Mouse (Mus musculus): ENCODE data around the gene Banf1. TPM values are rescaled to one million over a fixed set of nuclear protein-coding genes. Genes with fewer than 3 reads are reported as not detected.

Gene Banf1
- 4.5 TPM for polyA plus RNA-seq (2014; fragmentation: Illumina TruSeq; extraction: RNeasy Lipid Tissue Mini Kit (QIAGEN cat#74804); ENCODE audit: low replicate concordance)

GRCm38 (mm10) chr19:5367053-5367359 is at the start of gene Banf1:
Banf1 (minus strand) TSS chr19:5367168.

GRCm38 (mm10) chr19:5402293-5402692 is 35.3 kb upstream of the Banf1 start, which contains the start of gene Tsga10ip:
Tsga10ip (minus strand) TSS chr19:5402526.

GRCm38 (mm10) chr19:5388588-5389242 is 21.7 kb upstream of the Banf1 start, which contains the start of gene Sart1:
Sart1 (minus strand) TSS chr19:5388703.

GRCm38 (mm10) chr19:5366175-5367052 is 554 bp downstream of the Banf1 start, which contains the start of gene Eif1ad:
Eif1ad (plus strand) TSS chr19:5366741.

GRCm38 (mm10) chr19:5349502-5349873 is 17.5 kb downstream of the Banf1 start, which contains the start of gene Cst6:
Cst6 (minus strand) TSS chr19:5349574.

GRCm38 (mm10) chr19:5335441-5335840 is 31.5 kb downstream of the Banf1 start, which contains the start of gene Catsper1:
Catsper1 (plus strand) TSS chr19:5335741.

Other genes starting within 250 kb of the Banf1 start
- not detected for gene Klc2, start 248.6 kb downstream of the Banf1 start, polyA plus RNA-seq (2014; fragmentation: Illumina TruSeq; extraction: RNeasy Lipid Tissue Mini Kit (QIAGEN cat#74804); ENCODE audit: low replicate concordance)
- 0.74 TPM for gene Pacs1, start 94.0 kb downstream of the Banf1 start, polyA plus RNA-seq (2014; fragmentation: Illumina TruSeq; extraction: RNeasy Lipid Tissue Mini Kit (QIAGEN cat#74804); ENCODE audit: low replicate concordance)
- gene Sf3b2, start 71.7 kb downstream of the Banf1 start, polyA plus RNA-seq (2014; fragmentation: Illumina TruSeq; extraction: RNeasy Lipid Tissue Mini Kit (QIAGEN cat#74804); ENCODE audit: low replicate concordance): 25.7 TPM
- gene Gal3st3, start 68.8 kb downstream of the Banf1 start, polyA plus RNA-seq (2014; fragmentation: Illumina TruSeq; extraction: RNeasy Lipid Tissue Mini Kit (QIAGEN cat#74804); ENCODE audit: low replicate concordance): not detected
- gene Catsper1, start 31.4 kb downstream of the Banf1 start, polyA plus RNA-seq (2014; fragmentation: Illumina TruSeq; extraction: RNeasy Lipid Tissue Mini Kit (QIAGEN cat#74804); ENCODE audit: low replicate concordance): not detected
- gene Cst6, start 17.6 kb downstream of the Banf1 start, polyA plus RNA-seq (2014; fragmentation: Illumina TruSeq; extraction: RNeasy Lipid Tissue Mini Kit (QIAGEN cat#74804); ENCODE audit: low replicate concordance): 1.3 TPM
- gene Eif1ad, start 427 bp downstream of the Banf1 start, polyA plus RNA-seq (2014; fragmentation: Illumina TruSeq; extraction: RNeasy Lipid Tissue Mini Kit (QIAGEN cat#74804); ENCODE audit: low replicate concordance): 18.5 TPM
- 1.6 TPM for gene Sart1, start 21.5 kb upstream of the Banf1 start, polyA plus RNA-seq (2014; fragmentation: Illumina TruSeq; extraction: RNeasy Lipid Tissue Mini Kit (QIAGEN cat#74804); ENCODE audit: low replicate concordance)
- gene Tsga10ip, start 35.4 kb upstream of the Banf1 start, polyA plus RNA-seq (2014; fragmentation: Illumina TruSeq; extraction: RNeasy Lipid Tissue Mini Kit (QIAGEN cat#74804); ENCODE audit: low replicate concordance): not detected
- 1.9 TPM for gene Drap1, start 57.8 kb upstream of the Banf1 start, polyA plus RNA-seq (2014; fragmentation: Illumina TruSeq; extraction: RNeasy Lipid Tissue Mini Kit (QIAGEN cat#74804); ENCODE audit: low replicate concordance)
- not detected for gene AI837181, start 58.0 kb upstream of the Banf1 start, polyA plus RNA-seq (2014; fragmentation: Illumina TruSeq; extraction: RNeasy Lipid Tissue Mini Kit (QIAGEN cat#74804); ENCODE audit: low replicate concordance)
- not detected for gene Fosl1, start 80.4 kb upstream of the Banf1 start, polyA plus RNA-seq (2014; fragmentation: Illumina TruSeq; extraction: RNeasy Lipid Tissue Mini Kit (QIAGEN cat#74804); ENCODE audit: low replicate concordance)
- gene Ccdc85b, start 90.7 kb upstream of the Banf1 start, polyA plus RNA-seq (2014; fragmentation: Illumina TruSeq; extraction: RNeasy Lipid Tissue Mini Kit (QIAGEN cat#74804); ENCODE audit: low replicate concordance): 0.15 TPM
- 2.7 TPM for gene Fibp, start 93.4 kb upstream of the Banf1 start, polyA plus RNA-seq (2014; fragmentation: Illumina TruSeq; extraction: RNeasy Lipid Tissue Mini Kit (QIAGEN cat#74804); ENCODE audit: low replicate concordance)
- not detected for gene Ctsw, start 101.3 kb upstream of the Banf1 start, polyA plus RNA-seq (2014; fragmentation: Illumina TruSeq; extraction: RNeasy Lipid Tissue Mini Kit (QIAGEN cat#74804); ENCODE audit: low replicate concordance)
- 0.74 TPM for gene Efemp2, start 106.8 kb upstream of the Banf1 start, polyA plus RNA-seq (2014; fragmentation: Illumina TruSeq; extraction: RNeasy Lipid Tissue Mini Kit (QIAGEN cat#74804); ENCODE audit: low replicate concordance)
- gene Mus81, start 121.2 kb upstream of the Banf1 start, polyA plus RNA-seq (2014; fragmentation: Illumina TruSeq; extraction: RNeasy Lipid Tissue Mini Kit (QIAGEN cat#74804); ENCODE audit: low replicate concordance): not detected
- gene Cfl1, start 123.3 kb upstream of the Banf1 start, polyA plus RNA-seq (2014; fragmentation: Illumina TruSeq; extraction: RNeasy Lipid Tissue Mini Kit (QIAGEN cat#74804); ENCODE audit: low replicate concordance): 164 TPM
- gene 1700020D05Rik, start 136.6 kb upstream of the Banf1 start, polyA plus RNA-seq (2014; fragmentation: Illumina TruSeq; extraction: RNeasy Lipid Tissue Mini Kit (QIAGEN cat#74804); ENCODE audit: low replicate concordance): not detected
- gene Snx32, start 143.4 kb upstream of the Banf1 start, polyA plus RNA-seq (2014; fragmentation: Illumina TruSeq; extraction: RNeasy Lipid Tissue Mini Kit (QIAGEN cat#74804); ENCODE audit: low replicate concordance): not detected
- 9.6 TPM for gene Ovol1, start 193.5 kb upstream of the Banf1 start, polyA plus RNA-seq (2014; fragmentation: Illumina TruSeq; extraction: RNeasy Lipid Tissue Mini Kit (QIAGEN cat#74804); ENCODE audit: low replicate concordance)
- gene Ap5b1, start 200.9 kb upstream of the Banf1 start, polyA plus RNA-seq (2014; fragmentation: Illumina TruSeq; extraction: RNeasy Lipid Tissue Mini Kit (QIAGEN cat#74804); ENCODE audit: low replicate concordance): not detected
- gene Rnaseh2c, start 234.7 kb upstream of the Banf1 start, polyA plus RNA-seq (2014; fragmentation: Illumina TruSeq; extraction: RNeasy Lipid Tissue Mini Kit (QIAGEN cat#74804); ENCODE audit: low replicate concordance): 0.71 TPM
- 19.1 TPM for gene Kat5, start 243.1 kb upstream of the Banf1 start, polyA plus RNA-seq (2014; fragmentation: Illumina TruSeq; extraction: RNeasy Lipid Tissue Mini Kit (QIAGEN cat#74804); ENCODE audit: low replicate concordance)

Data from small intestine, adult 10 weeks (tissue).